Mouse (Mus musculus): Measurements from ENCODE around the gene Tm2d1. TPM values are rescaled to one million over a fixed set of nuclear protein-coding genes. Genes with fewer than 3 reads are reported as not detected.
A peak's percentile ranks its signal among the peaks of the same experiment; 100 is the strongest.
"Not testable (repeated sequence)": the region's sequence is repeated elsewhere in the genome, so short reads cannot be mapped to it uniquely, and the experiment has no call there.

Tm2d1 gene
- polyA plus RNA-seq (2012; rRNA removed), result 7.7 and 11.8 TPM in 2 replicates

- peaks cover 8% of the 10 kb centered on the region; the same call in 1 of the 2 replicates for H3K4me1 ChIP-seq (ENCODE audit: control insufficient read depth, insufficient read depth, insufficient read length, low read length)
- peak within 1 kb of the TSS; percentile 85 for H3K4me3 ChIP-seq (ENCODE audit: low read depth, low read length)
- H3K27me3 ChIP-seq (ENCODE audit: control insufficient read depth, insufficient read depth, low read length), result no peaks in the 10 kb centered on the region
- WGBS, result under 1% methylated on average over 46 of the region's 46 CpGs
- TF ChIP-seq CTCF (IDR thresholded peaks at IDR 0.05; ENCODE audit: extremely low read depth, insufficient read length, insufficient replicate concordance, low read depth, low read length) (no peak), POLR2A (IDR thresholded peaks at IDR 0.05; ENCODE audit: low read depth, low read length) (peak; percentile 97)
- H3K27ac ChIP-seq (ENCODE audit: insufficient read depth, low read depth, low read length), result 0 out of 2 replicates have a peak within 1 kb of the TSS, but pooled peaks have one; percentile 1
- H3K36me3 ChIP-seq (ENCODE audit: control insufficient read depth, insufficient read depth, low read length), result no peaks in the 10 kb centered on the region
Observed at GRCm38 (mm10) chr4:98382716-98383424, at the start of gene Tm2d1. Tm2d1 (minus strand) TSS chr4:98383306.

DNA sequence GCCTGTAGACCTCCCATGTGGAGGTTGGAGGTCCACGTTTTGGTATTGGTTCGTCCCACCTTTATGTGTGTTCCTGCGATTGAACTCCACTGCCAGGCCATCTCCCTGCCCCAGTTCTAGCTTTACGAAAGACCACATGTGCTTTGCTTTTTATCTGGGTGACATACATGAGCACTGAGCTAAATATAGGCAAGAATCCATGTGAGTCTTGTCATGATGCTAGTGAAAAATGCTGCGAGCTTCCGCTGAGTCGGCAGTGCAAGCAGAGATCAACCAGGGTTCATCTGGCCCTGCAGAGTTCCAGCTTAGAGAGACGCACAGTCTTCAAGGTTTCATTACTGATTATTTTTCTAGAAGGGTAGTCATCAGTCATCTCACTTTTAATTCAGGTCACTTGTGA is 45.3 kb upstream of the Tm2d1 start:
- Histone ChIP-seq H3K36me3 (ENCODE audit: control insufficient read depth, insufficient read depth, low read length) (peaks cover 49% of the 10 kb centered on the region), H3K27ac (ENCODE audit: insufficient read depth, low read depth, low read length) (no peak overlapping the region), H3K4me1 (ENCODE audit: control insufficient read depth, insufficient read depth, insufficient read length, low read length) (no peaks in the 10 kb centered on the region), H3K27me3 (ENCODE audit: control insufficient read depth, insufficient read depth, low read length) (no peaks in the 10 kb centered on the region), H3K4me3 (ENCODE audit: low read depth, low read length) (no peak overlapping the region)
- WGBS, result 83% methylated on average over 8 of the region's 8 CpGs
- TF ChIP-seq CTCF (IDR thresholded peaks at IDR 0.05; ENCODE audit: extremely low read depth, insufficient read length, insufficient replicate concordance, low read depth, low read length) (no peak), POLR2A (IDR thresholded peaks at IDR 0.05; ENCODE audit: low read depth, low read length) (no peak)

DNA sequence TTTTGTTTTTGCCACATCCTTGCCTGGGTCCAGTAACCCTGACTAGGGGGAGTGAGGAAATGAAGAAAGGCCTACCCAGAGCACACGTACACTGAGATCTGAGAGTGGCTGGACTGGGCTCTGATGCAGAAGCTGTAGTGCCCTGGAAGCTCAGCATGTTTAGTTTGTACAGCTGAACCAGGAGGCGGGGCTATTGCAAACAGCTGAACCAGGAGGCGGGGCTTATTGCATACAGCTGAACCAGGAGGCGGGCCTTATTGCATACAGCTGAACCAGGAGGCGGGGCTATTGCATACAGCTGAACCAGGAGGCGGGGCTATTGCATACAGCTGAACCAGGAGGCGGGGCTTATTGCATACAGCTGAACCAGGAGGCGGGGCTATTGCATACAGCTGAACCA is 32.0 kb upstream of the Tm2d1 start:
- H3K27me3 ChIP-seq (ENCODE audit: control insufficient read depth, insufficient read depth, low read length); H3K27ac ChIP-seq (ENCODE audit: insufficient read depth, low read depth, low read length); H3K4me1 ChIP-seq (ENCODE audit: control insufficient read depth, insufficient read depth, insufficient read length, low read length); H3K4me3 ChIP-seq (ENCODE audit: low read depth, low read length): not testable (repeated sequence)
- peaks cover 48% of the 10 kb centered on the region for H3K36me3 ChIP-seq (ENCODE audit: control insufficient read depth, insufficient read depth, low read length)
- WGBS, result 97% methylated on average over 8 of the region's 8 CpGs

DNA sequence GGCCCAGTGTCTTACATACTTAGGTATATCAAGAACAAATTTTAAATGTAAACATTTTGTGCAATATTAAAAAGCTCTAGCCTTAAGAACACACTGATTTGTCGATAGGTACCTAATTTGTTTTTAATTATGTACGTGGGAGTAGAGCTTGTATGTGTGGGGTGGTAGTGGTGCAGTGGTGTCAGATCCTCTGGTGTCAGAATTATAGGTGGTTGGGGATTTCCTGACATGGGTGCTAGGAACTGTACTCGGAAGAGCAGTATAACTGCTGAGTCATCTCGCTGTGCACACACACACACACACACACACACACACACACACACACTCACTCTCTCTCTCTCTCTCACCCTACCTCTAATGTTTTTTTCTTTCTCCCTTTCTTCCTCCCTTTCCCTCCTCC is 25.3 kb upstream of the Tm2d1 start:
- no peaks in the 10 kb centered on the region for H3K4me1 ChIP-seq (ENCODE audit: control insufficient read depth, insufficient read depth, insufficient read length, low read length)
- WGBS, result 88% methylated on average over 4 of the region's 4 CpGs
- no peak overlapping the region for H3K27ac ChIP-seq (ENCODE audit: insufficient read depth, low read depth, low read length)
- peaks cover 32% of the 10 kb centered on the region for H3K36me3 ChIP-seq (ENCODE audit: control insufficient read depth, insufficient read depth, low read length)
- TF ChIP-seq POLR2A (IDR thresholded peaks at IDR 0.05; ENCODE audit: low read depth, low read length), result no peak
- TF ChIP-seq CTCF (IDR thresholded peaks at IDR 0.05; ENCODE audit: extremely low read depth, insufficient read length, insufficient replicate concordance, low read depth, low read length), result no peak
- no peaks in the 10 kb centered on the region for H3K27me3 ChIP-seq (ENCODE audit: control insufficient read depth, insufficient read depth, low read length)
- no peak overlapping the region for H3K4me3 ChIP-seq (ENCODE audit: low read depth, low read length)

- no peaks in the 10 kb centered on the region for H3K27me3 ChIP-seq (ENCODE audit: control insufficient read depth, insufficient read depth, low read length)
- no peak overlapping the region for H3K4me3 ChIP-seq (ENCODE audit: low read depth, low read length)
- H3K4me1 ChIP-seq (ENCODE audit: control insufficient read depth, insufficient read depth, insufficient read length, low read length), result peaks cover 5% of the 10 kb centered on the region; the same call in 1 of the 2 replicates
- peaks cover 10% of the 10 kb centered on the region for H3K36me3 ChIP-seq (ENCODE audit: control insufficient read depth, insufficient read depth, low read length)
- WGBS, result 84% methylated on average over 6 of the region's 6 CpGs
- TF ChIP-seq CTCF (IDR thresholded peaks at IDR 0.05; ENCODE audit: extremely low read depth, insufficient read length, insufficient replicate concordance, low read depth, low read length), result no peak
- no peak for TF ChIP-seq POLR2A (IDR thresholded peaks at IDR 0.05; ENCODE audit: low read depth, low read length)
- H3K27ac ChIP-seq (ENCODE audit: insufficient read depth, low read depth, low read length), result no peak overlapping the region
Observed at GRCm38 (mm10) chr4:98404412-98404811, 21.3 kb upstream of the Tm2d1 start.

DNA sequence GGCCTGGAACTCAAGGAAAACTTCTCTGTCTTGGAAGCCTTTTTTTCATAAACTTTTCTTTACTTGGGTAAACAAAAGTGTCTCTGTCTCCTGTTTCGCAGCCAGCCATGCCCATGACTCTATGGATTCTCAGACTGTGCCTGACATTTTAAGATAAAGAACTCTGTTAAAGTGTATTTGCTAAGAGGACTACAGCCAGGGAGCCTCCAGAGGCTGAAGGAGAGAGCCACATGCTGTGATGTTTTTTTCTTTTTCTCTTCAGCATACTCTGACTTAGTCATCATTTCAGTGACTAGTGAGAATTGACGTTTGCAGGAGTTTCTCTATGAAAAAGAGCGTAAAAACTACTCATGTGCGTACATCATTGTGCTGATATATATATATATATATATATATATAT is 20.4 kb upstream of the Tm2d1 start:
- H3K27me3 ChIP-seq (ENCODE audit: control insufficient read depth, insufficient read depth, low read length), result no peaks in the 10 kb centered on the region
- WGBS, result 84% methylated on average over 4 of the region's 4 CpGs
- no peak overlapping the region for H3K27ac ChIP-seq (ENCODE audit: insufficient read depth, low read depth, low read length)
- no peak for TF ChIP-seq CTCF (IDR thresholded peaks at IDR 0.05; ENCODE audit: extremely low read depth, insufficient read length, insufficient replicate concordance, low read depth, low read length)
- no peak for TF ChIP-seq POLR2A (IDR thresholded peaks at IDR 0.05; ENCODE audit: low read depth, low read length)
- no peak overlapping the region for H3K4me3 ChIP-seq (ENCODE audit: low read depth, low read length)
- peaks cover 5% of the 10 kb centered on the region; the same call in 1 of the 2 replicates for H3K4me1 ChIP-seq (ENCODE audit: control insufficient read depth, insufficient read depth, insufficient read length, low read length)
- H3K36me3 ChIP-seq (ENCODE audit: control insufficient read depth, insufficient read depth, low read length), result peaks cover 6% of the 10 kb centered on the region

DNA sequence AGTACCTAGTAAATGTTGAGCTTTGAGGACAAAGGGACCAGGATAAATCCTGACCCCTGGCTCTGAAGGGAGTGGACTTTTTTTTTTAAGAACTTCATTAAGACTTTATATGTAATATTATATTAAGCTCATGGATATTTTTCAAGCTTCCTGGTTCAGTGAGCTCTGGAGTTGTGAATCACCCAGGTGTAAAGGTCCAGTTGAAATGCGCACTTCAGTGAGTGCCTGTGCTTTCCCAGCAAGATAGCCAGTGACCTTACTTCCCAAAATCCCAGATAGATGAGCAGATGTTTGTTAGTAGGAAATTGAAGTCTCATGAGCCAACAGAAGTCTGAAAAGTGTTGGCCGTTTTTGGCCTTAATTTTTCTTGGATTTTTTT is 18.5 kb upstream of the Tm2d1 start:
- Histone ChIP-seq H3K36me3 (ENCODE audit: control insufficient read depth, insufficient read depth, low read length) (0 out of 2 replicates have a peak, but pooled peaks cover 2% of the 10 kb centered on the region), H3K27ac (ENCODE audit: insufficient read depth, low read depth, low read length) (peak overlapping the region; percentile 74), H3K4me3 (ENCODE audit: low read depth, low read length) (no peak overlapping the region), H3K4me1 (ENCODE audit: control insufficient read depth, insufficient read depth, insufficient read length, low read length) (peaks cover 5% of the 10 kb centered on the region; the same call in 1 of the 2 replicates), H3K27me3 (ENCODE audit: control insufficient read depth, insufficient read depth, low read length) (no peaks in the 10 kb centered on the region)
- no peak for TF ChIP-seq POLR2A (IDR thresholded peaks at IDR 0.05; ENCODE audit: low read depth, low read length)
- no peak for TF ChIP-seq CTCF (IDR thresholded peaks at IDR 0.05; ENCODE audit: extremely low read depth, insufficient read length, insufficient replicate concordance, low read depth, low read length)
- 59% methylated on average over 2 of the region's 2 CpGs for WGBS

Data from small intestine, adult 2 months (tissue).